Mouse (Mus musculus) midbrain, postnatal 0 days (tissue): ENCODE measurements at regions not wholly inside any gene's neighbourhood (a gene's known extent, or its start where the extent isn't known, plus 50 kb on each side); places are given as distances from the start of the nearest gene placed in this dataset.
A peak's percentile ranks its signal among the peaks of the same experiment; 100 is the strongest.

Source experiments
- ATAC-seq: fragments of 200-750 bp; cut with Nextera tagmentation; 2 replicates; pipeline ENCODE4 v1.8.0; 2017; ENCODE audit warnings: moderate number of reproducible peaks, mild to moderate bottlenecking, moderate TSS enrichment, moderate library complexity; ENCODE audit not compliant: low FRiP score
- DNase-seq: peaks from one replicate; pipeline ENCODE4 v3.0.0-alpha.2; 2015; ENCODE audit warnings: low spot score
- H3K27ac ChIP-seq: fragments of 300-500 bp; sonication (generic); 2 replicates; pipeline ENCODE4 v1.5.1; 2014; ENCODE audit warnings: low read depth, mild to moderate bottlenecking, low read length, mixed read lengths
- H3K27me3 ChIP-seq: fragments of 300-500 bp; sonication (generic); 2 replicates; pipeline ENCODE4 v1.6.1; 2014; ENCODE audit warnings: low read length, control low read depth, mixed read lengths; ENCODE audit not compliant: insufficient read depth
- H3K36me3 ChIP-seq: fragments of 300-500 bp; sonication (generic); 2 replicates; pipeline ENCODE4 v1.6.1; 2014; ENCODE audit warnings: low read length, control low read depth, mixed read lengths; ENCODE audit not compliant: insufficient read depth
- H3K4me1 ChIP-seq: fragments of 300-500 bp; sonication (generic); 2 replicates; pipeline ENCODE4 v1.6.1; 2014; ENCODE audit warnings: mild to moderate bottlenecking, control low read depth, antibody characterized with exemption, low read length, mixed read lengths; ENCODE audit not compliant: insufficient read depth
- H3K4me2 ChIP-seq: fragments of 300-500 bp; sonication (generic); 2 replicates; pipeline ENCODE4 v1.6.1; 2014; ENCODE audit warnings: low read depth, mild to moderate bottlenecking, low read length, mixed read lengths; ENCODE audit not compliant: poor library complexity, severe bottlenecking
- H3K4me3 ChIP-seq: fragments of 300-500 bp; sonication (generic); 2 replicates; pipeline ENCODE4 v1.5.1; 2014; ENCODE audit warnings: low read depth, mild to moderate bottlenecking, low read length, moderate library complexity
- H3K9ac ChIP-seq: fragments of 300-500 bp; sonication (generic); replicated peaks from 2 replicates; pipeline ENCODE4 v1.6.1; 2014; ENCODE audit warnings: mild to moderate bottlenecking, low read length, moderate library complexity, mixed read lengths; ENCODE audit not compliant: poor library complexity, severe bottlenecking
- H3K9me3 ChIP-seq: fragments of 300-500 bp; sonication (generic); 2 replicates; pipeline ENCODE4 v1.6.1; 2016; ENCODE audit warnings: low read length, control low read depth
- CTCF ChIP-seq: IDR thresholded peaks from 2 replicates; pipeline ENCODE4 v1.5.1; 2016; ENCODE audit warnings: antibody characterized with exemption, mild to moderate bottlenecking
- WGBS: fragments of 180-500 bp; shearing (Covaris S2); extraction: QIAGEN DNeasy Blood & Tissue Kit; methylation state at CpG from one replicate; pipeline ENCODE4 v1.1.7; 2014; 5-methylcytosine and 5-hydroxymethylcytosine counted together

DNA sequence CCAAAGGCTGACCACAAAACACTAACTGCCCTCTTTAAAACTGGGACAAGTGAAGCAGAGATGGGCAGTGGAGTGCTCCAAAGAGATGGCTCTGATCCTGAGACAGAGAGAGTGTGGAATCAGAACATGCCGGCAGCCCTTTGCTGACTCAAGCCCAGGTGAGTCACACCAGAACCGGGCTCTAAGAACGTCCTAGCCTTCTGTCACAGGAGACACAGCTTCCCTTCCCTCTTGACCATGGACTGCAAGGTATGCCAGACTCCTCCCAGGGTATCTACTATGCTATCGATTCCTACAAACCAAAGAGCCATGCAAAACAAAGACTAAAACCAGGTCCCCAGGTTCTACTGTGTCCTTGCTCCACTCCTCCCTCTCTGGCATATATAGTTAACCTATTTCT is 98.0 kb downstream of the Dhx15 start:
- H3K27ac ChIP-seq = no peak overlapping the region
- 91% methylated on average over 4 of the region's 4 CpGs for WGBS
- no peak for ATAC-seq
- no peak overlapping the region for H3K4me3 ChIP-seq
- no peak for TF ChIP-seq CTCF
- no peaks in the 10 kb centered on the region for H3K9me3 ChIP-seq
- no peak overlapping the region for H3K9ac ChIP-seq
- H3K4me1 ChIP-seq = no peaks in the 10 kb centered on the region
- no peak for DNase-seq
- H3K4me2 ChIP-seq = no peak overlapping the region
- H3K27me3 ChIP-seq = no peaks in the 10 kb centered on the region
- no peaks in the 10 kb centered on the region for H3K36me3 ChIP-seq

DNA sequence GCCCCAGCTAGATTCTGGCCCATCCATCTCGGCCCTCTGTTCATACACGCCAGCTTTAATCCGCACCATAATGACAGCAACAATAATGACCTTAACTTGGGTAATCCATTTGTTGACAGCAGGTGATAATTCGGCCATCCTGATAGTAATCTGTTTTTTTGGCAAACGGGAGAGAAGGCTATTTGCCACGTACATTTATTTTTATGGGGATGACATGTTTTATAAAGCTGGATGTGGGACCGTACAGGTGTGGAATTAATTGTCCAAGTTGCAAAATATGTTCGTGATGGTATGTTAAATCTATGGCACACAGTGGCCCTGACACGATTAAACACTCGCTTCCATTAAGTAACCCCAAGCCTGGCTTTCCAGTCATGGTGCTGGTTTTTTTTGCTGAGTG is 102.2 kb downstream of the Dhx15 start:
- no peak overlapping the region for H3K9ac ChIP-seq
- H3K27me3 ChIP-seq = no peaks in the 10 kb centered on the region
- no peak for TF ChIP-seq CTCF
- H3K9me3 ChIP-seq = no peaks in the 10 kb centered on the region
- no peak overlapping the region for H3K4me2 ChIP-seq
- 64% methylated on average over 10 of the region's 10 CpGs for WGBS
- ATAC-seq (no peak), DNase-seq (no peak)
- H3K36me3 ChIP-seq = no peaks in the 10 kb centered on the region
- H3K4me3 ChIP-seq = no peak overlapping the region
- H3K4me1 ChIP-seq = no peaks in the 10 kb centered on the region
- no peak overlapping the region for H3K27ac ChIP-seq

DNA sequence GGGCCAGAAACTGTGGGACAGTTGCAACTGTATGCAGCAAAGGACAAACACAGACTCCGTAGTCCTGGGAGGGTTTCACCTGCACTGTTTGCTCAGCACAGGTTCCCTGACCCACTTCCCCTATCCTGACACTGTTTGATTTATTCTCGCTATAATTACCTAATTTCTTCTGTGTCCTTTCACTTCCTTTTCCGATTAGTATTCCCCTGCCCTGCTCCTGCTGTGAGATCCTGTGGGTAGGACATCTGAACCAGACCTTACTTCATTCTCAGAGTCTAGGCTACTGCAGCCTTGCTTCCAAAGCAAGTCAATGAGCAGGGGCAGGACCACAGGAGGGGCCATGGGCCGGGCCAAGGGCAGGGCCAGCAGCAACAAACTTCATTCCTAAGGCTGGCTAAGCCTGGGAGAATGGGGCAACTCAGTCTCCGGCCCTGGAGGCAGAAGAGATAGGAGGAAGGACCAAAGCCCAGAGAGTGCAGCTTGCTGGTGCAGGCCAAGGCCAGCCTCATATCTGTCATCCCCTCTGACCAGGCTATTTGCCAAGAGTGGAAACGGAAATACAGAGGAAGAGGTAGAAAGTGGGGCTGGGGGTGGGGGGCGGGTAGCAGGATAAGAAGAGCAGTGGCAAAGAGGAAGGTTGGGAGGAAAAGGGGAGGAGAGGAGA is 103.4 kb downstream of the Dhx15 start:
- 67% methylated on average over 7 of the region's 7 CpGs for WGBS
- TF ChIP-seq CTCF = no peak

DNA sequence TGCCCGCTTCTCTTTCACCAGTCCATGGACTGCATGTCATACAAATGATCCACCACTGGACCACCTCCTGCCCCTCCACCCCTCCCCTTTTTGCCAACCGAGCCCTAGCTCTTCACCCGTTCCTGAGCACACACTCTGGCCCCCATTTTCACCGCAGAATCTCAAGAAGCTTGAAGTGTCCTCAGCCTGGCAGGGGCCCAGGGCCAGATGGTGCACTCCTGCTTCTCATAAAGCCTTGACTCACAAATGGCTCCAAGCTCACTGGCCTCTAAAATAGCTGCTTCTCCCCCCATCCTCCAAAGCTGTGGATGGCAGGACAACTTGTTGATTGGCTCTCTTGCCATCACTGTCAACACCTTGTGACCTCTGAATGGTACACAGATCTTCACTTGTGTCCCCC is 110.0 kb downstream of the Dhx15 start:
- Histone ChIP-seq H3K27ac (no peak overlapping the region), H3K4me1 (no peaks in the 10 kb centered on the region), H3K36me3 (no peaks in the 10 kb centered on the region), H3K4me2 (no peak overlapping the region), H3K9me3 (no peaks in the 10 kb centered on the region), H3K4me3 (no peak overlapping the region), H3K9ac (no peak overlapping the region), H3K27me3 (no peaks in the 10 kb centered on the region)
- WGBS = 87% methylated on average over 4 of the region's 4 CpGs
- DNase-seq = peak; percentile 32
- ATAC-seq = no peak
- no peak for TF ChIP-seq CTCF

More for the DNA sequence above, 103.4 kb downstream of the Dhx15 start:
- ATAC-seq = no peak
- no peaks in the 10 kb centered on the region for H3K27me3 ChIP-seq
- DNase-seq = no peak
- no peaks in the 10 kb centered on the region for H3K36me3 ChIP-seq
- no peak overlapping the region for H3K27ac ChIP-seq
- no peak overlapping the region for H3K4me3 ChIP-seq
- no peak overlapping the region for H3K9ac ChIP-seq
- H3K9me3 ChIP-seq = no peaks in the 10 kb centered on the region
- H3K4me2 ChIP-seq = no peak overlapping the region
- H3K4me1 ChIP-seq = no peaks in the 10 kb centered on the region

DNA sequence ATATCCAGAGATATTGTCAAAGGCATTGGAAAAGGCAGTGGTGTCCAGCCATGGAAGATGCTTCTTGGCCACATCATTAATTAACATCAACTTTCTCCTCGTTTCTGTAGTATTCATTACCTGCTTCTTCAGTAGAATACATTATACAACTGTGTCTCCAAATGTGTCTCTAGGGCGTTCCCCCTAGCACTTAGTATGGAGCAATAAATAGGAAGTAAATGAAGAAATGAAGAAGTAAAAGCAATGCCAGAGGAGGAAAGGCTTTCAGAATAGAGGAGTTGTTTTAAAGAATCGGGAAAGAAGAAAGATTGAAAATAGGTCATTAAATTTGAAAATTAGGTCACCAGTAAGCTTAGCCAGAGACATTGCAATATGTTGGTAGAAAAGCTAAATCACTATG is 112.6 kb downstream of the Dhx15 start:
- Histone ChIP-seq H3K4me3 (no peak overlapping the region), H3K9me3 (0 out of 2 replicates have a peak, but pooled peaks cover 3% of the 10 kb centered on the region), H3K4me2 (no peak overlapping the region), H3K9ac (no peak overlapping the region), H3K4me1 (no peaks in the 10 kb centered on the region), H3K27me3 (no peaks in the 10 kb centered on the region), H3K27ac (no peak overlapping the region), H3K36me3 (no peaks in the 10 kb centered on the region)
- ATAC-seq = no peak
- TF ChIP-seq CTCF = no peak
- DNase-seq = no peak
- 85% methylated on average over 3 of the region's 3 CpGs for whole genome bisulfite sequencing

DNA sequence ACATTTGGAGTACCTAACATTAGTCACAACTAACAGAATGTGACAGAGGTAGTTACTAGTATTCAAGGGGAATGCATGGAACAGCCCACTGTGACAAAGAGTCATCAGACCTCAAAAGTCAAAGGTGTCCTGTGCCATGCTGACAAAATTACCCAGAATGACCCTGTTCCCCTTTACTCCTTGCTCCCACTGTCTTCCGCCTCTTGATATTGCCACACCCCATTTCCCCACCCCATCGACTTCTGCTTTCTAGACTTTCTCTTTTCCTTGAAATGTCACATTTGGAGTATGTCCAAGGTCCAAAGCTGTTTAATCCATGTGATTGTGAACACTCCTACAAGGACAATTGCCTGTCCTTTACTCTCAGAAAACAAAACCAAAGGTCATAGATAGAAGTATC is 115.2 kb downstream of the Dhx15 start:
- no peak for TF ChIP-seq CTCF
- Histone ChIP-seq H3K9ac (no peak overlapping the region), H3K27me3 (no peaks in the 10 kb centered on the region), H3K4me2 (no peak overlapping the region), H3K36me3 (no peaks in the 10 kb centered on the region), H3K4me1 (no peaks in the 10 kb centered on the region), H3K4me3 (no peak overlapping the region), H3K27ac (no peak overlapping the region), H3K9me3 (0 out of 2 replicates have a peak, but pooled peaks cover 3% of the 10 kb centered on the region)
- no peak for ATAC-seq
- DNase-seq = no peak
- 93% methylated on average over 2 of the region's 2 CpGs for WGBS
